Mouse (Mus musculus): Measurements from ENCODE around the gene Cfdp1. TPM values are rescaled to one million over a fixed set of nuclear protein-coding genes. Genes with fewer than 3 reads are reported as not detected.

Gene Cfdp1
- total RNA-seq, 1 experiment from 2014 or later, result 80.4 TPM

DNA sequence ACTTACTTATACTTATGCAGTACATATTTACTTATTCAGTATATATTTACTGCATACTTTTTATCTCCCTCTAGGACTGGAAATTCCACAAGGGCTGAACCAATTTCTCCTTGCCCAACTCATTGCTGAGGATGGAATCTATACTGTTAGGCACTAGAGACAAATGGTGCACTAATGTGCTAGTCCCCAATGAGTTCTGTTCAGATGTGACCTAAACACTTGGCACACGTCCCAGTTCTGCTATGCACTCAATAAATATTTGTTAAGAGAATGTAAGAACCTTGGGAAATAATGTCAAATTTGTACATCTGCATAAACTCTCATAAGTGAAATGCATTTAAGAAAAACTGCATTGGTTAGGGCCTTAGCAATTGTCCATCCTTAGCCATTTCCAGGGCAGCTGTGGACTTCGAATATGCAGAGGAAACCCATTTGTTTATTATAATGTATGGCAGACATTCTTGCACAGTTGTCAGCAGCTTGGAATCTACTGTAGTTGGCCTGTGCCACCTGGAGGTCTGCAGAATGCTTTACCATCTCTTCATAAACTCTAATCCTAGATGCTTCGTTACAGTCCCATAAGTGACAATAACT, 60.7 kb downstream of the Cfdp1 start:
- no peak for DNase-seq

DNA sequence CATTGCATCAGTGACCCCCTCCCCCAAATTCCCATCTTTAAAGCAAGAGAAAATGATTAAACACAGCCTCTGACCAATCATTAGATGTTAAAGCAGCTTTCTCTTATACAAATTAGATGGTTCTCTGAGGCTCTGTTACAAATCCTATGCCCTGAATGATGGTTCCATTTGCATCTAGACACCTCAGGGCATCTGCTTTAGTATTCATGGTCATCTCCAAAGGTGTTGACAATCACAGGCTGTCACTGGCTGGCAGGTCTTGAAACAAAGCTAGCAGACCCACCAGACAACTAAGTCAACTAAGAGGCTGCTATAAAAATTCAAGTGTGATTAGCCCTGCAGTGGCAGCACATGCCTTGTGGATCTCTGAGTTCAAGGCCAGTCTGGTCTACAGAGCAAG, 64.5 kb downstream of the Cfdp1 start:
- no peak for DNase-seq

DNA sequence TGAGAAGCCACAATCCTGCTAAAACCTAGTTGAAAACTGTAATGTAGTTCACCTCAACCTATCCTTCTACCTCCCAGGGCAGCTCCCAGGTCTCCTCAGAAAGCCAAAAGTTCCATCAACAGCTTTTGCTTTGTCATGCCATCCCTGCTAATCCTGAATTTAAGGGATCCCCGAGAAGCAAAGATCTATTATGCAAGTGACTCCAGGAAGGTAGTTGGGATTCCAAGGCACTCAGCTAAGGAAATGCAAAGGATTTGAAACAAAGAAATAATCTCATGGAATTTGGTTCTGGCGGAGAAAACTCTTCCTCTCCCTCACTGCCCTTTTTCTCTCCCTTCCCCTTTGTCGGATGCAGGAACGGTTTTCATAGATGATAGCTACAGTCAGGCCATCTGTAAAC, 64.9 kb downstream of the Cfdp1 start:
- no peak for DNase-seq

GRCm38 (mm10) chr8:111788497-111788896, 65.6 kb downstream of the Cfdp1 start:
- DNase-seq, result no peak

- no peak for DNase-seq
Observed at GRCm38 (mm10) chr8:111788085-111788484, 66.0 kb downstream of the Cfdp1 start.

- DNase-seq, result peak; percentile 44
Observed at GRCm38 (mm10) chr8:111787683-111788082, 66.4 kb downstream of the Cfdp1 start.

DNA sequence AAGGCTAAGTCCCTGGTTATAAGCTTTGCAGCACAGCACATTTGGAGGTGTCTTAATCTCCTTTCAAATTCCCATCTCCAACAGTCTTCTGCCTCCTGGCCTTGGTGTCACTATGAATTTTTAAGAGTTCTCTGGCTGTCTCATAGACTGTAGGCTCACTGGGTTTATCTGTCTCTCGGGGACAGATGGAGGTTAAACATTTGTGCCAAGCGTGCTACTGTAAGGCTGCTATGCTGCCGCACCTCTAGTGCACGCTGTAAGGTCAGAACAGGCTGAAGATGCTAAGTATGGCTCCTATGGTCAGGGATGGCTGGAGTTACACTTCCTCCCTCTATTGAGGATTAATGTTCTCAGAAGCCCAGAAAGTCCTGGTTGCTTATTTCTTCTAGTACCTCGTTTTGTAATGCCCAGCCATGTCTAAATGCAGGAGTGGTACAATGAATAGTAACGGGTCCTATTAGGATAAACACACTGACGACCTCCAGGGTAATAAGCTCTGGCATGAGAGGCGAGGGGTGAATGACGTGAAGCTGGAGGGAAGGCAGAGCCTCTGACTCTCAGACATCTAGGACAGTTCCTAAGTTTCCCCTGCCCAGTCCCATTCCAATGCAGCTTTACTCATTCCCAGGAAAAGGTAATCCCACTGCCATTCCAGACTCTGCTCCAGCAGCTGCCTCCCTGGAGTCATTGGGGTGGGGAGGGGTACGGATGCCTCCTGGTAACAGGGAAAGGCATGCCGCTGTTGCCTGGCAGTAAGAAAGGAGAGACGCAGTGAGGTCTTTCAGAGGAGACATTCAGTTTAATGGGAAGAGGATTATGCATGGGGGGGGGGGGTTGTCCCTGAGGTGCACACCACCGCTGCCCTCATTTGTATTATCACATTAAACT, 67.1 kb downstream of the Cfdp1 start:
- DNase-seq, result no peak

GRCm38 (mm10) chr8:111786116-111786515, 68.0 kb downstream of the Cfdp1 start:
- DNase-seq, result no peak

GRCm38 (mm10) chr8:111782671-111783394, 71.3 kb downstream of the Cfdp1 start:
- no peak for DNase-seq

DNA sequence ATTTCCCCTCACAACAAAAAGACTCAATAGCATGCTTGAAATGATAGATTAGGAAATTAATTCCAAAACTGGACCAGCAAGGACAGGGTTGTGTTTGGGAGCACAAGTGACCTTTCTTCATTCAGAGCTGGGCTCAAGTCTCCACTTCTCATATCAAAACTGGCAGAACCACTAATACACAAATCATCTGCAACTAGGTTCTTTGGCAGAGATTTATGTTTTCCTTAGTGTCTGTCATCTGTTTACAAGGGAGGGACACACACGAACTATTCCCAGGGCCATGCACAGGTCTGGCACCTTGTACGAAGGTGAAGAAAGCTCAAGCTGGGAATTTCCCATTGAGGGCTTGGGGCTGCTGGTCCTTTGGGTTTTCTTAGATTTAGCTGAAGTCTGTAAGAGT, 71.9 kb downstream of the Cfdp1 start:
- no peak for DNase-seq

DNA sequence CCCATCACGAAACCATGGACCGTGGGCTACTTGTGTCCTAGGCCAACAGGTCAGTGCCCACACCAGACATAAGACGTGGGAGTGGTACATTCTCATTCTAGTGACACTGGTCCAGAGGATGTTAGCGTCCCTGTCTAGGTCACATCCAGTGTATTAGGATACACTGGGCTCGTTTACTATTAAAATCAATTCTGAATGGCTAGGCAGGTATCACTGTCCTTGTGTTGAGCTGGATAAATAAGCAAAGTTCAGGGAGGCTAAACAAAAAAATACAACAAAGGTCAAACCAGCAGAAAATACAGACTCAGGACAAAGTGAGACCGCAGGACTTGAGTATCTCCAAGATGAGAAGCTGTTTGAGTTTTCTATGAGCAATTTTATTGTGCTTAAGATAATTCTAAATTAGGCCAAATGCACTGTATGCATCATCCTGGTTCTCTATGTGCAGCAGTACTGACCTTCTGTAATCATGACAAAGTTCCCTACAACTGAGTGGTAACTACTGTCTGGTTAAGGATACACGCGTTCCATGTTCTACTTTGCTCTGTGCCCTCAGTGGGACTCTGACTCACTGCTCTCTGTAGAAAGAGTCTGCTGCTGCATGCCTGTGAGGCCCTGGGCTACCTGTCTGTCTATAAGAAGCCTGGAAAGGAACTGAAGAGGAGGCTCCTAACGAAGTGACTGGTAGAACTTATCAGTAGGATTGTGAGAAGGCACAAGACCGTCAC, 73.2 kb downstream of the Cfdp1 start:
- no peak for DNase-seq

DNA sequence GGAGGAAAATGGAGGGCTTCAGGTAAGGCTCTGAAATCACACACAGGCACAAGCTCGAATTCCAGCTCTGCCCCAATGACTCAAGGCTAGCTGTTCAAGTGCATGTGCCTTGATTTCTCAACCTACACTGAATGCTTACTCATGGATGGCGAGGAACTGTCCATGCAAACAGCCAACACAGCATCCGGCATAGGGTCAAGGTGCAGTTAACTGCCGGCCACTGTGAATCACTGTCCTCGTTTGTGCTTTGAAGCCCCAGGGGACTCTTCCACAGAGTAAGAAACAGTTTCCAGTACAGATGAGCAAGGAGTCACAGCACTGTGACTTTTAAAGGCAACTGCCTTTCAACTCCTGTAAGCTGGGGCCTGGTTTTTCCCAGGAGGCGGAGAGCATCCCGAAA, 74.4 kb downstream of the Cfdp1 start:
- DNase-seq, result peak; percentile 63

- no peak for DNase-seq
Observed at GRCm38 (mm10) chr8:111778801-111779200, 75.3 kb downstream of the Cfdp1 start.

GRCm38 (mm10) chr8:111776492-111776891, 77.6 kb downstream of the Cfdp1 start:
- no peak for DNase-seq

DNA sequence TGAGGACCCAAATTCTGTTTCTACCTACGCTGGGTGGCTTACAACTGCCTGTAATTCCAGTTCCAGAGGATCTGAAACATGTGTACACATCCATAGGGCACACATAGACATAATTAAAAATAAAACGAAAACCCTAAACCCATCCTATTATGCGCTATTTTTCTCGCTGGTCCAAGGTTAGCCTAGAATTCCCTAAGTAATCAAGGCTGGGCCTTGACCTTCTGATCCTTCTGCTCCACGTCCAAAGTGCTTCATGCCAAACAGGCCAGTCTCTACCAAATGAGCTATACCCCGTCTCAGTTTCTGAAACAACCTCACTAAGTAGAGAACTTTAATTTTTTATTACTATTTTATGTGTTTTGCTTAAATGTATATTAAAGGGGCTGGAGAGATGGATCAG, 78.3 kb downstream of the Cfdp1 start:
- DNase-seq, result no peak

GRCm38 (mm10) chr8:111773476-111773875, 80.6 kb downstream of the Cfdp1 start:
- no peak for DNase-seq

DNA sequence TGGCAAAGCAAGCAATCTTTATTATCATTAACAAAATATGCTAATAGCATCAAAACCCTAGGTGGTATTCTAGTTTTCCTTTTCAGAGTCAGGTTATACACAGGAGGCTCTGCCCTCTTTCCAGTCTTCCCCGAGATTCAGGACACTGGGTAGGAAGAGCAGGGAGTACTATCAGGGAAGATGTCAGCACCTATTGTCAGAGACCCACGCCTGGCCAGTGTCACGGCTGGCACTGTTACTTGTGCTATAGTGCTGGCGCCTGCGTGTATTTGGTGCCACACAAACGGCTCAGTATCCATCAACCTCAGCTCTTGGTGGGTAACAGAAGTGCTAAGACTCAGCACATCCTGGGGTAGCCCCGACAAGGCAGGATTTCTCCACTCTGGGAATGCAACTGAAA, 81.0 kb downstream of the Cfdp1 start:
- DNase-seq, result no peak

GRCm38 (mm10) chr8:111772083-111772482, 82.0 kb downstream of the Cfdp1 start:
- peak; percentile 35 for DNase-seq

- no peak for DNase-seq
Observed at GRCm38 (mm10) chr8:111771625-111772020, 82.5 kb downstream of the Cfdp1 start.

- DNase-seq, result no peak
Observed at GRCm38 (mm10) chr8:111770958-111771624, 83.0 kb downstream of the Cfdp1 start.

GRCm38 (mm10) chr8:111769764-111770428, 84.2 kb downstream of the Cfdp1 start:
- DNase-seq, result peak; percentile 56
